Mouse (Mus musculus) retina, postnatal 1 day (tissue): ENCODE data around the gene Fxyd3.

ENCODE experiments used
- DNase-seq: peaks from one replicate; pipeline ENCODE4 v3.0.0-alpha.2; 2012

Fxyd3 gene

DNA sequence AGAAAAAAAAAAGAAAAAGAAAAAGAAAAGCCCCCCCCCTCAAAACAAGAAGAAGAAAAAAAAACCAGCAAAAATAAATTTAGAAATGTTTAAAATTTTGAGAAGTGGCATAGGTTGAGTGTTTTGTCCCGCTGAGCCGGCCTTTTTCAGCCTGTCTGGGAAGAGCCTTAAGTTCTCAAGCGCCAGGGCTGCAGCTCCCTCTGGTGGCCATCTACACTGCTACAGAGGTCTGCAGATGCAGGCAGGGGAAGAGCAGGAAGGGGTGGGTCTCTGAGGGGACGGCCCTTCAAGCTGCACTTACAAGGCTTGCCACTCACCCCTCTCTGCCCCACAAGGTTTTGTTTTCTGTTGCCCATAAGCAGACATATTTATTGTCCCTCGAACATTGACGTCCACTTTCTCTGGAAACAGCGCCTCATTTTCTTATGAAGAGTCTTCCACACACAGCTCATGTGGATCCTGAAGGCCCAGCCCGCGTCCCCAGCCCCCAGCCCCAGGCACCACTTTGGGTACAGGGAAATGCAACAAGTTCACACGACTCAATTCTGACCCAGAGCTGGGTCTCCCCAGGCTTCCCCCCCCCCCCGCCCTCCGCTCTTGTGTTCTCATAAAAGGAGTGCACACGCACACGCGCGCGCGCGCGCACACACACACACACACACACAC, 21.2 kb upstream of the Fxyd3 start:
- DNase-seq = peak; percentile 94

DNA sequence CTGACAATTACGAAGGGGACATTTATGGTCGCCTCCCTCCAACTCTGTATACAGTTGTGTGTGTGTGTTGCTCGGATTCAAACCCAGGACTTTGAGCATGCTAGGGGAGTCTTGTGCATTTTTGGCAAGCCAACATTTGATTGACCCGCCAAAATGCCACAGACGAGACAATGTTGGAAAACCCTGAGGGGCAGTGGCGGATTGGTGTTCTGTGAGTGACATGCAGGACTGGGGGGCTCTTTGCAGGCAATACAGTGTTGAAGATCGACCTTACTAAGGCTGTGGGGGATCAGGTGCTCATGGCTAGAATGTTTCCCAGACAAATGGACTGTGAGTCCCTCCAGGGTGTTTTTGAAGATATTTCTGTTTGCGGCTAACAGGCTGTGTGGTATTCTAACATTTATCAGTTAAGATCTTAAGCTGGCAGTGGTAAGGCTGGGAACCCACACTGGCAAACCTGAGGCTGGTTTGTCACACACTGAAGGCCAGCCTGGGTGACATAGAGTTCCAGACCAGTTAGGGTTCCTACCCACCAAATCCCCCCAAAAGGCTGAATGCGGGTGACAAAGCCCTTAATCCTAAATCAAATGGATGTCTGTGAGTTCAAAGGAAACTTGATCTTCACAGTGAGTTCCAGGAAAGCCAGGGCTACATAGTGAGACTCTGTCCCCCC, 20.5 kb upstream of the Fxyd3 start:
- DNase-seq = no peak

DNA sequence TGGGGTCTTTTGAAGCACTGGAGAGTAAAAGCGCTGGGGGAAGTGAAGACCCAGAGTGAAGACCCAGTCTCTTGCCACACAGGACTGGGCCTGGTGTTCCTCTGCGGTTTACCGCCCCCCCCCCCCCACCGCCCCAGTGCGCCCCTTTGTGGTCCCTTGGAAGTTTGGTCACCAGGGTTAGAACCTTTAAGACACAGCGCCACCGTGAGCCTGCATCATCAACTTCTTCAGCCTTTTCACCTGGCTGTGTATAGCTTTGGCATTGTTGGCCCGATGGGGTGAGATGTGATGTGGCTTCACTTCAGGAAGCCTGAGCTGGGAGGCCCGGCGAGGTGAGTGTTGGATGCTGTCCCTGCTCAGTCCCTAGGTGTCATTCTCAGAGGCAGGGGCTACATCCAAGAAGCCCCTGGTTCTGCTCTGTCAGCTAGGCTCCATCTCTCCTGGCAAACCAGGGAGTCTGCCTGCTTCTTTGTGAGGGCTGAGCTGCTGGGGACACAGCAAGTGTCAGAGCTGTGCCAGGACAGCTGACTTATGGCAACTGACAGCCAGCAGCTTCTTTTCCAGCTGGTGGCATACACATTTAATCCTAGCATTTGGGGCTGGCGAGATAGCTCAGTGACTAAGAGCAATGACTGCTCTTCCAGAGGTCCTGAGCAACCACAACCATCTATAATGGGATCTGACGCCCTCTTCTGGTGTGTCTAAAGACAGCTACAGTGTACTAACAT, 18.4 kb upstream of the Fxyd3 start:
- DNase-seq = peak; percentile 54

DNA sequence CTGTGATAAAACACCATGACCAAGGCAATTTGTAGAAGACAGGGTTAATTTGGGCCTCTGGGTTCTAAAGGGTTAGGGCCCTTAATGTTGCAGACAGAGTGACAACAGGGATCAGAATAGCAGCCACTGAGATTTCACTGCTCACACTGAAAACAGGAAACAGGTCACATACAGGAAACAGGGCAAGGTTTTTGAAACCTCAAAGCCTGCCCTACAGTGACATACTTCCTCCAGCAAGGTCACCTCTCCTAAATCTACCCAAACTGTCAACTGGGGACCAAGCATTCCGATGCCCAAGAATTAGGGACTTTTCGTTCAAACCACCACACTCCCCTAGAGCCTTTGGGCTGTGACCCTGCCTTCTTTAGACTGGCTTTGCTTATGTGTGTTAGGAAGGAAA, 13.2 kb upstream of the Fxyd3 start:
- DNase-seq = no peak

DNA sequence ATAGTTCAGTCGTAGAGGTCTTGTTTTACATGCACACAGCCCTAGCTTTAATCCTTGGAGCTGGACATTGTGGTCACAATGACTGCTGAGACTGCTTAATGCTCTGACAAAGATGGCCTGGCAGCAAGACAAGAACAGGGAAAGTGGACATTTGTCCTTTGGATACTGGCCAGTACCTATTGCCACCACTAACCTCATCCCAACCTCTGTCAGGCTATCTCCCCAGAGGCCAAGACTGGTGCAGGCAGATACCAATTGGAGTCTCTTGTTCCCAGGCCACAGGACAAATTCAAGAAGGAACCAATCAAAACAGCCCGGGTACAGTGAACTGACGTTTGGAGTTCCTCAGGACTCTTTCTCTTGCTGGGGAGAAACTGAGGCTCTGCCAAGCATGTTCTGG, 11.7 kb upstream of the Fxyd3 start:
- no peak for DNase-seq

DNA sequence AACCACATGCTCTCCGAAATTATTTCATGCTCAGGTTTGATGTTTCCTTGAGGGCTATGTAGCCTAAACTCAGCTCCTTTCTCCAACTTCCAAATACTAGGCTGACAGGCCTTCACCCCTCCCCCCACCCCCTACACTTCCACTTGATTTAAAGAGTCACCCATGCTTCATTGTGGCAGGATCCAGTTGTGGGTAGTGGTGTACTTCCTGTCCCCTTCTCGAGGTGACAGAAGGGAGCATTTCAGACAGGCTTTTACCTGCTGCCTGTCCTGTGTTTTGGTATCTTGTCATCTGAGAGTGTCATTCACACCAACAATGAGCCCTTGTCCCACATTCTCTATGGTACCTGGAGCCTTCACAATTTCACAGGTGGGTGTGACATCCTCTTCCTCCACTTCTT, 10.8 kb upstream of the Fxyd3 start:
- DNase-seq = no peak

DNA sequence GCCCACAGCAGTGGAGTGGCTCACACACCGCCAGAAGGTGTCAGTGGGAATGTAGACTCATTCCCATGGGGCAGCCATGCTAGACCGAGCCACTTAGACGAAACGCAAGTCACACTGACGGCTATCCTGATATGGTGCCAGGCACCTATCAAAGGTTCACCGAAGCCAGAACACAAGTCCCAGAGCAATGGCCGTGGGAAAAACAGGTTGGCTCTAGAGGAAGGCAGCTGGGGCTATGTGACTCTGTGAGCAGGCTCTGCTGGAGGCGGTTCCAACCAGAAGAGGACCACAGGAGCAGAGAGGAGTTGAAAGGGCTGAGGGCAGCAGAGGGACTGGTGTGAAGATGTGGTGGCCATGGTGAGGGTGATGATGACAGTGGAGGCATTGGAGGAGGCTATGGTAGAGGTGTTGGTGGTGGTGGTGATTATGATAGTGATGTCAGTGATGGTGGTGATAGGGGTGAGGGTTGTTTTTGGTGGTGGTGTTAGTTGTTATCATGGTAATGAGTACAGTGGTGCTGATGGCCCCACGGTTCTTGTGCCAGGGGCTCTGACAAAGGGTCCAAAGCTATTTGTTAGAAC, 9.8 kb upstream of the Fxyd3 start:
- no peak for DNase-seq

DNA sequence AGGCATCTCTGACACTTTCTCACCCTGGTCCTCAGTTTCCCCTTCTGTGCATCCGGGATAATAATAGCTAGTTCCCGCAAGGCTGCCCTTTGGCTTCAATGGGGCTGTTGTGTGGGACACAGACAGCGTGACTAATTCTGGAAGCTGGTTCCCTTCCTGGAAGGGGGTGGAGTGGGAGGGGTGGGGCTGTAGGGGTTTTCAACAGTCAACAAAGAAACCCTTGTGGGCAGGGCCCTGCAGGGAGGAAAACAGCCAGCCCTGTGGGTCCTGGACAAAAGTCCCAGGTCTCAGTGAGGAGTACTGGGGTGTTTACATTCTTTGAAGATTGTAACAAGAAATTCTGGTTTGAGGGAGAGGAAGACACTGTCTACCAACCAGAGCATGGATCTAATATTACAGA, 8.7 kb upstream of the Fxyd3 start:
- peak; percentile 86 for DNase-seq

DNA sequence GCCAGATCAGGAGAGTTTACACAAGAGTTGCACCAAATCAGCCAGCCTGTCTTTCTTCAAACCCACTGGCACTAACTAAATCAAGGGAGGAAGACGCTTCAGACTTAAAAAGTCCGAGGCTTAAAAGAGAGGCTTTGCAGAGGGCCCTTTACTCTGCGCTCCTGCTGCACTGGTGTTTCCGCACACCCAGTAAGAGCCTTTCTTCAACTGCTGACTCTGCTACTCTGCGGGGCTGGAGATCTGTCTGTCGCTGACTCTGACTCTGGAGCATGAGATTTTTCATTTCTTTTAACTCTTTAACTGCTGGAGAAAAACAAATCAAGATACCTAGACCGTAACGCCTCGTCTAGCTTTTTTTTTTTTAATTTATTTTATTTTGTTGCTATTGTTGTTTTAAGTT, 7.6 kb upstream of the Fxyd3 start:
- DNase-seq = no peak

DNA sequence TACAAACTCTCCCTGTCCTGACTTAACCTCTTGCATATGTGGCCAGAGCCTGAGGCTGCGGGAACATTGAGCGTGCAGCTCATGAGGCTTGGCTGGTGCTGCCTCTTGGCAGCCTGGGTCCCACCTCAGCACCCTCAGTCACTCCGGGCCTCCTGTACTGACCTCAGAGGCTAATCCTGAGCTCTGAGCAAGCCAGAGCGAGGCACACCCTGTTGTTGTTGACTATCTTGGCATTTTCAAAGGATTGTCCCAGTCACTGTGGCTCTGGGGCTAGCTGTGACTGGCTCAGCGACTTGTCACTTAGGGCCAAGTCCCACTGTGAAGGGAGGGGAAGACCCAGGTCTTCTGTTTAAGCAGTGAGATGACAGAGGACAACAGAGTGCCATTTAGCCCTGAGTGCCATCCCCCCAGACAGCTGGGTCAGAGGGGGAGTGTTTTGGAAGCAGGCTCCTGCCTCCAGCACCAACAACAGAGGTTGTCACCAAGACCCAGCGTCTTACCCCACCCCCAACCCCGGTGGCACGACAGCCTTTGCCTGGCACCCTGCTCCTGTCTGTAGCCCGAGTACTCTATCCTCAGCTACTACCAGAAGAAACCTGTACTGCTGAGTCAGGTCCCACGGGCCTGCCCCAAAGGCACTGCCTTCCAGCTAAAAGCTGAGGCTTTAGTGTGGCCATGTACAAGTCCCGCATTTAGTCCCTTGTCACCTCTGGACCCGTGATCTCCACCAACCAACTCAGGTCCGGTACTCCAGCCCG, 6.5 kb upstream of the Fxyd3 start:
- peak; percentile 78 for DNase-seq

DNA sequence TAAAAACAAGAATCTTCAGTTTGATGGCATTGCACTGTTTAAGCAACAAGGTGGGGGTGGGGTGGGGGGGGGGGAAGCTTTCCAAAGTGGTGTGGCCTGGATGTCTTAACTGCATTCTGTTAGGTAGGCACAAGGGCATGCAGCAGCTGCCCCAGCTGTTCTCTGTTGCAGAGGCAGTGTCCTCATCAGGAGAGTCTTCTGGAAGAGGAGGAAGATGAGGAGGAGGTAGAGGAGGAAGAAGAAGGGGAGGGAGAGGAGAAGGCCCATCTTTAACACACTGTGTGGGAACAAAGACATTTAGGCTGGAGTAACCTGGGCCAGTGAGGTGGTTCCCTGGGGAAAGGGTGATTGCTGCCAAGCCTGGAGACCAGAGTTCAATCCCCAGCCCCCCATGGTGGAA, 5.6 kb upstream of the Fxyd3 start:
- no peak for DNase-seq

DNA sequence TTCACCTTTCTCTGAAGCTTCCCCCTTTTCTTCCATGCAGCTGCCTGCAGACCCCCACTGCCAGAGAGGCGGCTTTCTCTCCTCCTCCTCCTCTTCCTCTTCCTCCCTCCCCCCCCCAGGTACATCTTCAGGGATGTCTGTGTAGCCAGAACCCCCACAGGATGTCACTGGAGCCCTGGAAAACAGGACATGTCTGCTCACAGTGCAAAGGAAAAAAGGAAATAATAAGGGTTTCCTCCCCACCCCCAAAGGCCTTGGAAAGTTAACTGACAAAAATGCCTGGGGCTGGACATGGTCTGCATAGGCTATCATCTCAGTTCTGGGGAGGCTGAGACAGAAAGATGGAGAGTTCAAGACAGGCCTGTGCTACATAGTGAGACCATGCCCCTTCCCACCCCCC, 4.6 kb upstream of the Fxyd3 start:
- DNase-seq = no peak

DNA sequence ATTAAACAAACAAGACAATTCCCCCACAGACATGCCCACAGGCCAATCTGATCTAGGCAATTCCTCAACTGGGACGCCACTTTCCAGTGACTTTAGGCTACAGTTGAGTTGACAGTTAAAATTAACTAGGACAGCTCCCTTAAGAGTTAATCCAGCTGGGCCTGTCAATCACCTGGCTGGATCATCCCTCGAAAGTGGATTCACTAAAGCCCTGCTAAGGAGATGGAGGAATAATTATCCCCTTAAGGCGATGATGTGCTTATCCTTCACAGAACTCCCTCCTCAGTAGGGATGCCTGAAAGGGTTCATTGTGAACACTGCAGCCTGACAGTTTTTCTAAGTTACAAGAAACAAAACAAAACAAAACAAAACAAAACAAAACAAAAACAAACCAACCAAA, 4.1 kb upstream of the Fxyd3 start:
- DNase-seq = peak; percentile 85

DNA sequence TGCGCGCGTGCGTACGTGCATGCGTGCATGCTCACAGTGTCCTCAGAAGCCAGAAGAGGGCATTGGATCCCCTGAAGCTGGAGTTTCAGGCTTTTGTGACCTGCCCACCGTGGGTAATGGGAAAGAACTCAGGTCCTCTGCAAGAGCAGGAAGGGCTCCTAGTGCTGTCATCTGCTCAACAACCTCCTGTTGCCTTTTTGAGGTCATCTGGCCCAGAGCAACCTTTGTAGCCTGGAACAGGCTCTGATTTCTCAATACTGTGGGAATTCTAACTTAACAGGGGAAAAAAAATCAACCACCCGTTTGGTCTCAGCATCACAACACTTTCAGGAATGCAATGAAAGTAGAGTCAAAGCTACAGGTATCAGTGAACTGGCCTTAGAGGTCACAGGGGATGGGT, 3.2 kb upstream of the Fxyd3 start:
- no peak for DNase-seq

DNA sequence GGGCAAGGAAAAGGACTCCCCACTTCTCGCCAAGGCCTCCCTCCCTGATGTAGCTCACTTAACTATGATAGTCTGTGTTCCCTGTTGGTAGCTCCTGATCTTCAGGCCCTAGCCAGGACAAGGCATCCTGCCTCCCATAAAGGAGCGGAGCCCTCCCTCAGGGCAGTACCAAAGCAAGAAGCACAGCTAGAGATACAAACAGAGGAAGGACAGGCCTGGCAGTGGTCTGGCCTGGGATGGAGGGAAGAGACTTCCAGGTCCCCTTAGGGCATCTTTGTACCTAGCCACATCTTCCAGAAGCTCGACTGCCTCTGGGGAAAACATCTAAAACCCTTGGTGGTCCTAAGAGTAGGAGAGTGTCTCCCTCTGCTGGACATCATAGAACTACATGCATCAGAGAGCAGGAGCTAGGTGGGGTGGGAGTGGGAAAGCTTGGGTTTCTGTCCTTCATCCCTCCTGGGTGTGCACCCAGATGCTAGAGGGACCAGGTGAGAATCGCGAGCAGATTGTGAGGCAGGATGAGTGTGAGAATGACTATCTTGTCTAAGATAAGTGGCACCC, 1.5 kb upstream of the Fxyd3 start:
- DNase-seq = peak; percentile 93

DNA sequence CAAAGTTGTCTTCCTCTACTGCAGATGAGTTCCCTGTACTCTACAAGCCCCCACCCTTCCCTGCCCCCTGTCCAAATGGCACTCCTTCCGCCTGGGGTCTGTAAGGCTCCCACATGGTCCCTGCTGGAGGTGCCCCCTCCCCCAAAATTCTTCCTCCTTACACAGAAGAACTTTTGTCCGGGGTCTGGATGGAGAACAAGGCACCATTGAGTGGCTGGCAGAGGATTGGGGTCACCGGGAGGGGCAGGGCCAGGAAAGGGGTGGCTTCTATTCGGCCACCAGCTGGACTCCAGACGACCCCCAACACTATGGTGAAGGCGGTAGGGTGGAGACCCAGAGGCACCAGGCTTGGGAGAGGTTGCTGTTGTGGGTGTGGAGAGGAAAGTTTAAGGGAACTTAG, 966 bp upstream of the Fxyd3 start:
- peak; percentile 96 for DNase-seq

DNA sequence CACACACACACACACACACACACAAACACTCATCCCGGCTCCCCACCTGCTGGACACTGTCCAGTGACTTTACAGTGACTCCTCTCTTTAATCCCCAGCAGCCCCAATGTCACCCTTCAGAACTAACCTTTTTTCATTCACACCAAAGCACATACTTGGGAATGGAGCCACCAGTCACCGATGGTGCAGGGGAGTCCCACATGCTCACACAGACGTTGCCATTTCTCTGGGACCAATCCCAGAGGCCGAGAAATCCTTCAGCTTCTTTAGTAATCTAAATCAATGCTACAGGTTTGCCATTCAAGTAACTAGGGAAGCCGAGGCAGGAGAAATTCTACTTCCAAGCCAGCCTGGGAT, 1.8 kb downstream of the Fxyd3 start:
- DNase-seq = no peak

DNA sequence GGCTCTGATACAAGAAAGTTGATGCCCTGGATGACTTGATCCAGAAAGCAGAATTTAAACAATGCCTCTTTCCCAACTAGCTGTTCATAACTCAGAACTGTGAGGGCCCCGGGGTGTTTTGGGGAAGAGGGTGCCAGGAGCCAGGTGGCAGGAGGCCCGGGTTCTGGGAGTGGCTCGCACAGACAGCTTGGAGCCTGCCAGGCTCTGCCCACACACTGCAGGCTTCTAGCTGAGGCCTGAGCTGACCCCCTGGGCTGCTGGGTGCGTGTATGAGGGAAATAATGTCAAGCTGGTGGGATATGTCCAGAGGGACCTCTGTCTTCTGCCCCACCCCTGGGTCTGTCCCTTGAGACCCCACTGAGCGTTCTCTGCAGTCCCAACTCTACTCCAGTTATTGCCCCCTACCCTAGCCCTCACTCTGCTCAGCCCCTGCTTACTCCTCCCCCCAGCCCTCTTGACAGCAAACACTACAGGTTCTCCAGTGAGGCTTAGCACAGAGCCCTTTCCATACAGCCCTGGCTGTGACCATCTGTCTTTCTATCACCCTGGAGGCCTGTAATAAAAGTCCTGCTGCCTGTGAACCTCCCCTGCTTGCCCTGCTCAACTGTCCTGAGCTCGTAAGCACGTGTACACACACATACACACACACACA, 2.3 kb downstream of the Fxyd3 start:
- DNase-seq = peak; percentile 56

DNA sequence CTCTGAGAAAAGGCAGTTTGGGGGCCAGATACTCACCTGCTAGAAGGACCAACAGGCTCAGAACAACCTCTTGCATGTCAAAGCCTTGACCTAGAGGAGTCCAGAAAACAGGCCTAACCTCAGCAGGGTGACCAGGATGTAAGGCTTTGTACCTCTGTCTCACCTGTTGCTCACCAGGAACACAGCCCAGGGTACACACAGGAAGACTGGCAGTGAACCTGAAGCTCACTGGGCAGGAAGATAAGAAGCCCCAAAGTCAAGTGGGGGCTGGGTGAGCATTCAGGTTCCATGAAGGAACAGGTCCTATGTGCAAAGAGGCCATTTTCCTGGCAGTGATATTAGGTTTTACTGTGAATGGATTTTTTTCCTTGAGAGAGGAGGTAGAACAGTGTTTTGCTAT, 3.0 kb downstream of the Fxyd3 start:
- DNase-seq = no peak

DNA sequence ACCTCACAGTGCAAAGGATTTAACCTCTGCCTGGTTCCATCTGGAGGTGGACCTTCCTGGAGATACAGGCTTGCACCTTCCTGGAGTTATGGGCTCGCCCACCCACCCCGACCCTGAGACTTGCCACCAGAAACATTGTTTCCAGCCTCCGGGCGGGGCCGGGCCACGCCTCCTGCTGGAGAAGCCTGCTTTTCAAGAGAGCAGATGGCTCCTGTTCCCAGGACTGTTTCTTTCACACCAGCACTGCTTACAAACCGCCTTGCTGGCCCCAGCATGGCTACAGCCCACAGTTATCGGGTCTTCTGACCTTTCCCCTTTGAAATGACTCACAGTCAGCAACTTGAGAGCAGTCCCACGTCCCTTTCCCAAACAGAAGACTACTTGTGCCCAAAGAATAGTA, 4.2 kb downstream of the Fxyd3 start:
- DNase-seq = no peak

DNA sequence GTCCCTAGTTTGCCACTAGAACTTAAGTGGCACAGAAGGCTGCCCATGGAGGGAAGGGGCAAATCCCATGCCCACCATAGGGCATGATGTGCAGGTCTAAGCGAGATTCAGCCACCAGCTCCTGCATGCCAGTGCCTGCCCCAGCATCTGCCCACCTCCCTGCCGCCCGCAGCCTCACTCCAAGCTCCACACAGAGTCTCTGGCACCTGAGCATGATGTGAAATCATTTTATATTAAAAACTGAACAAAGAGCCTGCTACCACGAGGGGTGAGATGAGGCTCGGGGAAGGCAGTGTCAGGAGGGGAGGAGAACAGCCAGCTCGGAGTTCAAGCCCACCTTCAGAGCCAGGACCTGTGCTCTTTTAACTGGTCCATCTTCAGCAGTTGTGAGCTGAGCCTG, 6.2 kb downstream of the Fxyd3 start:
- no peak for DNase-seq

DNA sequence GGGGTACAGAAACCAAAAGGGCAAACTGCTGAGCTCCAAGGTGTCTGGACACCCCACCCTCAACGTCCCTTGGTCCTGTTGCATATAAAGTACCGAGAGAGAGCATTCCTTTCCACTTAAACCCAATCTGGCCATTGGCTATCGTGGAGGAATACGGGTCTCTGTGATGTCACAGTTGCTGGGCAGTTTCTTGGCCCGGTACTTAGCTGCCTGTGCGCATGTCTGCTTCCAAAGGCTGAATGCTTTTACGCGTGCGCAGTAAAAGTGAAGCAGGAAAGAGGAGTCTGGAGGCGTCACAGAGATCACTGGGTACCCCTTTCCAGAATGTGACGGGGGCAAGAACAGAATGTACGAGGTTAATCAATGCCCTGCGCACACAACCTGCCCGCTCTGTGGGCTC, 7.0 kb downstream of the Fxyd3 start:
- DNase-seq = no peak

DNA sequence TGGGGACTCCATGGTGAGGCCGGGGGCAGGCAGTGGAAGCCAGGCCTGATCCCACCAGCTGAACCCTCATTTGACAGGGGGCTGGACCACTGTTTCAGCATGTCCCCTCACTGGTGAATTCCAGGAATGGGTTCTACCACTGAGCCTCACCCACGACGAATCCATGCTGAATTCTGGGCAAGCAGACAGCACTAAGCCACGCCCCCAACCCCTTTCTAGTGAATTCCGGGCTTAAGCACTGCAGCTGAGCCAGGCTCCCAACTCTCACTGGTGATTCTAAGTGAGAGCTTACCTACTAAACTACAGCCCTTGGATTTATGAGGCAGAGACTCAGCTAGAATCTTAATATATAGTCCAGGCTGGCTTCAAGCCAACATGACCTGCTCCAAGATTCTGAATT, 8.7 kb downstream of the Fxyd3 start:
- DNase-seq = peak; percentile 56
